Mouse (Mus musculus) sigmoid colon, adult 10 weeks (tissue): Measurements from ENCODE around the gene Prss50. TPM values are rescaled to one million over a fixed set of nuclear protein-coding genes. Genes with fewer than 3 reads are reported as not detected.

Experiments
- polyA plus RNA-seq: library from polyadenylated mRNA; stranded (reverse); fragments of 350-450 nt; fragmentation: Illumina TruSeq; extraction: RNeasy Lipid Tissue Mini Kit (QIAGEN cat#74804); gene quantifications from one replicate; pipeline ENCODE4 v1.2.3, GENCODE M21; 2014; ENCODE audit warnings: low read depth, low replicate concordance

Gene Prss50
- polyA plus RNA-seq = not detected

GRCm38 (mm10) chr9:110857781-110858472, at the start of gene Prss50:
Prss50 (plus strand) TSS chr9:110857967.

GRCm38 (mm10) chr9:110813789-110814188, 44.0 kb upstream of the Prss50 start, which contains the start of gene Prss44:
Prss44 (plus strand) TSS chr9:110813994.

GRCm38 (mm10) chr9:110826390-110826789, 31.4 kb upstream of the Prss50 start, which contains the start of gene Prss43:
Prss43 (plus strand) TSS chr9:110826690.

GRCm38 (mm10) chr9:110834411-110834810, 23.4 kb upstream of the Prss50 start, which contains the start of gene Prss45:
Prss45 (plus strand) TSS chr9:110834588.

GRCm38 (mm10) chr9:110844206-110844605, 13.6 kb upstream of the Prss50 start, which contains the start of gene Prss46:
Prss46 (plus strand) TSS chr9:110844506.

GRCm38 (mm10) chr9:110879191-110879920, 21.6 kb downstream of the Prss50 start, which contains the start of gene Als2cl:
Als2cl (plus strand) TSS chr9:110879870.

GRCm38 (mm10) chr9:110879998-110880561, 22.3 kb downstream of the Prss50 start, which contains the start of gene Tmie:
Tmie (minus strand) TSS chr9:110880113.

Other genes starting within 250 kb of the Prss50 start
- gene Nradd, start 233.5 kb upstream of the Prss50 start, polyA plus RNA-seq = 0.66 TPM
- 0.63 TPM for gene Nbeal2, start 203.8 kb upstream of the Prss50 start, polyA plus RNA-seq
- gene Ccdc12, start 201.5 kb upstream of the Prss50 start, polyA plus RNA-seq = not detected
- gene Myl3, start 116.1 kb upstream of the Prss50 start, polyA plus RNA-seq = not detected
- gene Pth1r, start 110.8 kb upstream of the Prss50 start, polyA plus RNA-seq = not detected
- gene Prss42, start 59.8 kb upstream of the Prss50 start, polyA plus RNA-seq = not detected
- not detected for gene Prss44, start 44.0 kb upstream of the Prss50 start, polyA plus RNA-seq
- gene Prss43, start 31.3 kb upstream of the Prss50 start, polyA plus RNA-seq = not detected
- gene Prss45, start 23.4 kb upstream of the Prss50 start, polyA plus RNA-seq = not detected
- not detected for gene Prss46, start 13.5 kb upstream of the Prss50 start, polyA plus RNA-seq
- gene Als2cl, start 21.9 kb downstream of the Prss50 start, polyA plus RNA-seq = 3.4 TPM
- 0.35 TPM for gene Tmie, start 22.1 kb downstream of the Prss50 start, polyA plus RNA-seq
- gene Fam240a, start 58.9 kb downstream of the Prss50 start, polyA plus RNA-seq = not detected
- gene Tdgf1, start 88.2 kb downstream of the Prss50 start, polyA plus RNA-seq = not detected
- 0.35 TPM for gene Lrrc2, start 93.6 kb downstream of the Prss50 start, polyA plus RNA-seq
- gene Rtp3, start 132.6 kb downstream of the Prss50 start, polyA plus RNA-seq = 0.22 TPM
- not detected for gene Ltf, start 161.3 kb downstream of the Prss50 start, polyA plus RNA-seq
- 0.98 TPM for gene Ccrl2, start 199.6 kb downstream of the Prss50 start, polyA plus RNA-seq